Mouse (Mus musculus) lung, embryonic 15.5 days (tissue): Measurements from ENCODE around the gene Hdac9. TPM values are rescaled to one million over a fixed set of nuclear protein-coding genes. Genes with fewer than 3 reads are reported as not detected.

ENCODE experiments used
- ATAC-seq: fragments of 200-750 bp; cut with Nextera tagmentation; 2 replicates; pipeline ENCODE4 v1.8.0; 2017; ENCODE audit warnings: moderate number of reproducible peaks, borderline replicate concordance; ENCODE audit not compliant: low FRiP score, low TSS enrichment; ENCODE audit errors: extremely low read depth
- H3K27ac ChIP-seq: fragments of 300-500 bp; sonication (generic); 2 replicates; pipeline ENCODE4 v1.5.1; 2015; ENCODE audit warnings: moderate library complexity, mild to moderate bottlenecking, inconsistent platforms
- H3K27me3 ChIP-seq: fragments of 300-500 bp; sonication (generic); 2 replicates; pipeline ENCODE4 v1.6.1; 2015; ENCODE audit warnings: inconsistent platforms
- H3K36me3 ChIP-seq: fragments of 300-500 bp; sonication (generic); 2 replicates; pipeline ENCODE4 v1.6.1; 2015; ENCODE audit warnings: inconsistent platforms
- H3K4me1 ChIP-seq: fragments of 300-500 bp; sonication (generic); 2 replicates; pipeline ENCODE4 v1.6.1; 2015; ENCODE audit warnings: inconsistent platforms
- H3K4me2 ChIP-seq: fragments of 300-500 bp; sonication (generic); 2 replicates; pipeline ENCODE4 v1.6.1; 2015; ENCODE audit warnings: inconsistent platforms, mild to moderate bottlenecking, moderate library complexity
- H3K4me3 ChIP-seq: fragments of 300-500 bp; sonication (generic); 2 replicates; pipeline ENCODE4 v1.5.1; 2015; ENCODE audit warnings: mild to moderate bottlenecking, inconsistent platforms
- H3K9ac ChIP-seq: fragments of 300-500 bp; sonication (generic); 2 replicates; pipeline ENCODE4 v1.6.1; 2015; ENCODE audit warnings: inconsistent platforms
- H3K9me3 ChIP-seq: fragments of 300-500 bp; sonication (generic); 2 replicates; pipeline ENCODE4 v1.6.1; 2016; ENCODE audit warnings: inconsistent platforms
- WGBS: fragments of 180-500 bp; shearing (Covaris S2); methylation state at CpG from one replicate; pipeline ENCODE4 v1.1.7; 2015; 5-methylcytosine and 5-hydroxymethylcytosine counted together
- polyA plus RNA-seq: library from polyadenylated mRNA; unstranded; fragments of >200 nt; fragmentation: Nextera tagmentation; extraction: Ambion mirVana; gene quantifications from 2 replicates; pipeline ENCODE4 v1.2.1, GENCODE M21; 2015

The Hdac9 gene
- polyA plus RNA-seq, 1 experiment from 2014 or later, result 7.5 TPM

DNA sequence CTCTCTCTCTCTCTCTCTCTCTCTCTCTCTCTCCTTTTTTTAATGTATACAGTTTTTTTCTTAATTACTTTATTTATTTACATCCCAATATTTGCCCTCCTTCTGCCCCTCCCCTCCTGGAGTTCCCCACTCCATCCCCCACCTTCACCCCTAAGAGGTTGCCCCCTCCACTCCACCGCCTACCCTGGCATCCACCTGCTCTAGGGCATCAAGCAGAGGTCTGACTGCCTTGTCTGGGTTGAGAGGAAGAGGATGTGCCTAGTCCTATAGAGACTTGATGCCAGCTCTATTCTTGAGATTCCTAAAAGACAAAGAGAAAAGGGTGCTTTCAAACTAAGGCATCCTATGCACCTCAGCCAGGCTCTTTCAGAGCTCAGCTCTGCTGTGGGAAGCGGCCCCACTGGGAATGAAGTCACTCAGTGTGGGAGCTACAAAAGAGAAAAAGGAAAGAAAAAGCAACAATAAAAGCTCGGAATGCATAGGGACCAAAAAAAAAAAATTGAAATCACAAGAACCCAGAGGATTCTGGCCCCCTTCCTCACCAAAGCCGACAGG lies 275.1 kb downstream of the Hdac9 start:
- Histone ChIP-seq H3K9me3 (no peaks in the 10 kb centered on the region), H3K4me2 (no peak overlapping the region), H3K27ac (no peak overlapping the region), H3K4me1 (no peaks in the 10 kb centered on the region), H3K4me3 (no peak overlapping the region), H3K27me3 (no peaks in the 10 kb centered on the region), H3K9ac (no peak overlapping the region), H3K36me3 (no peaks in the 10 kb centered on the region)
- ATAC-seq, result no peak
- 78% methylated on average over 4 of the region's 4 CpGs for WGBS

DNA sequence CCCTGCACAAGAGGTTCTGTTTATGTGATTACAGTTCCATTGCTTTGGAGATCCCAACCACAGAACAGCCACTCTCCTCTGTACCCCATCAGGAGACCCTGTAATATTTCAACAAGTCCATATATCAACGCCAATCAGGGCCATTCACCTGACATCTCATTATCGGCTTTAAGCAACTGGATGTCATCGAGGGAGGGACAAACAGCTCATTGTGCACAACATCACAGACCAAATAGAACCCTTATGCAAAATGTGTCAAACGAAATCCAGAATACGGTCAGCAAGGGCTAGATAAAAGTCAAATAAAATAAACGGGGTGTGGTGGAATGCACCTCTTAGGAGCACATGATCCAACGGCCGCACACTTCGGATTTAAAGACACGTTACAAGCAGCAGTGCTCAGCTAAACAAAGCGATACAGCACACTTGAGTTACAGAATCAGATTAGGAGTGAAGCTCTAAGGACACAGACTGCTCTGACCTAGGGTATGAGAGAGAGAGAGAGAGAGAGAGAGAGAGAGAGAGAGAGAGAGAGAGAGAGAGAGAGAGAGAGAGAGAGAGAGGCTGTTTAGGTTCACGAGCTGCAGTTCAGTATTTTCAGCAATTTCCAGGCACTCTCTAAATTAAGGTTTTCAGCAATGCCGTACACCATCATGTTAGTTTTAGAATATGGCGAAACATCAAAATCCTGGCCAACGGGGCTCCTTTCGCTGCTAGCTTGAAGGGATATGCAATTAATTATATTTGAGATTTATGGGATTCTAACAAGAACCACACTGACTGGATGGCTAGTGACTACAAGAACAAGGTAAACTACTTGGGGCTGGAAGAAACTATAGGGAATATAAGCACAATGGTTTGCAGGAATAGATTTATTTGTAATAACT lies 279.4 kb downstream of the Hdac9 start:
- no peaks in the 10 kb centered on the region for H3K4me1 ChIP-seq
- no peaks in the 10 kb centered on the region for H3K36me3 ChIP-seq
- WGBS, result 37% methylated on average over 16 of the region's 16 CpGs
- H3K9ac ChIP-seq, result no peak overlapping the region
- no peak for ATAC-seq
- no peak overlapping the region for H3K4me3 ChIP-seq
- H3K4me2 ChIP-seq, result no peak overlapping the region
- no peaks in the 10 kb centered on the region for H3K9me3 ChIP-seq
- no peaks in the 10 kb centered on the region for H3K27me3 ChIP-seq
- H3K27ac ChIP-seq, result no peak overlapping the region

- WGBS, result 72% methylated on average over 5 of the region's 5 CpGs
These were observed 297.8 kb downstream of the Hdac9 start for GRCm38 (mm10) chr12:34619101-34619500.

GRCm38 (mm10) chr12:34618321-34618720 lies 298.6 kb downstream of the Hdac9 start:
- no peaks in the 10 kb centered on the region for H3K4me1 ChIP-seq
- H3K4me3 ChIP-seq, result no peak overlapping the region
- H3K36me3 ChIP-seq, result no peaks in the 10 kb centered on the region
- WGBS, result 59% methylated on average over 3 of the region's 3 CpGs
- H3K9me3 ChIP-seq, result no peaks in the 10 kb centered on the region
- no peak overlapping the region for H3K9ac ChIP-seq
- H3K4me2 ChIP-seq, result no peak overlapping the region
- no peaks in the 10 kb centered on the region for H3K27me3 ChIP-seq
- ATAC-seq, result no peak
- H3K27ac ChIP-seq, result no peak overlapping the region

More at GRCm38 (mm10) chr12:34619101-34619500, 297.8 kb downstream of the Hdac9 start:
- Histone ChIP-seq H3K4me3 (no peak overlapping the region), H3K27ac (no peak overlapping the region), H3K9ac (no peak overlapping the region), H3K4me1 (no peaks in the 10 kb centered on the region), H3K4me2 (no peak overlapping the region), H3K36me3 (no peaks in the 10 kb centered on the region), H3K27me3 (no peaks in the 10 kb centered on the region), H3K9me3 (no peaks in the 10 kb centered on the region)
- ATAC-seq, result no peak

DNA sequence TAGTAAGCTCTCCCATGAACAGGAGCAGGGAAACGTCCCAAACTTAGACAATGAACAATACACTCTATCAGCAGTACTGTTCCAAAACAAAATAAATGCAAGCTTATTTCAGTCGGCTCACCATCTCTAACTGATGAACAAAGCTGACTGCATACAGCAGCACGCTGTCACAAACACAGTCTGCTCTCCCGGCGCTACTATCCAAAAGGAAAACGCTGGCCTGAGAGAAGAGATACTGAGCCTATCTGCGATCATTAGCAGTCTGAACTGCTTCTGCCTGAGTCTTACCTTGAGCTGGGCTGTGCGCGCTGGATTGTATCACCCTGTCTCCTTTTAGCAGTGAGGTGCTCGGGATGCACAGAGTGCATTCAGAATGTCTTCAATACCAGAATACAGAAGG lies 299.1 kb downstream of the Hdac9 start:
- H3K9me3 ChIP-seq, result no peaks in the 10 kb centered on the region
- H3K36me3 ChIP-seq, result no peaks in the 10 kb centered on the region
- H3K4me2 ChIP-seq, result no peak overlapping the region
- ATAC-seq, result no peak
- no peak overlapping the region for H3K27ac ChIP-seq
- H3K4me3 ChIP-seq, result no peak overlapping the region
- H3K9ac ChIP-seq, result no peak overlapping the region
- H3K4me1 ChIP-seq, result no peaks in the 10 kb centered on the region
- H3K27me3 ChIP-seq, result no peaks in the 10 kb centered on the region
- 70% methylated on average over 10 of the region's 10 CpGs for WGBS

DNA sequence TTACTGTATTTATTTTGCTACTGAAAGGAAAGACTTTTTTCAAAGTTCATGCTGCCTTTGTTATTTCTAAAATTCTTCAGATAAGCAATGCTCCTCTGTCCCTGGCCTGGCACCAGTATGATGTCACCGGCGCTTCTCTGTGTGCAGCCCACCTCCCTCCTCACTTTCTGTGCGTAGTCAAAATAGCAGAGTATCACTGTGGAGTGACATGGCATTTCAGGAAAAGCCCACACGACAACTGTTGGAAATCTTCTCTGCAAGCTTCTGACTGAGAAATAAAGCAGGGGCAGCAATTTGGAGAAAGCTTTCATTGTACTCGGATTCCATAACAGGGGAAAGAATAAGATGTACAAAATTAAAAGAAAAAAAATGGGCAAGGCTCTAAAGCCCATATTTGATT lies 302.1 kb downstream of the Hdac9 start:
- Histone ChIP-seq H3K27me3 (no peaks in the 10 kb centered on the region), H3K4me3 (no peak overlapping the region), H3K4me1 (no peaks in the 10 kb centered on the region), H3K4me2 (no peak overlapping the region), H3K9me3 (no peaks in the 10 kb centered on the region), H3K9ac (no peak overlapping the region), H3K36me3 (no peaks in the 10 kb centered on the region), H3K27ac (no peak overlapping the region)
- WGBS, result 65% methylated on average over 5 of the region's 5 CpGs
- no peak for ATAC-seq

- no peaks in the 10 kb centered on the region for H3K27me3 ChIP-seq
- WGBS, result 87% methylated on average over 3 of the region's 3 CpGs
- H3K4me1 ChIP-seq, result no peaks in the 10 kb centered on the region
- H3K36me3 ChIP-seq, result no peaks in the 10 kb centered on the region
- no peak overlapping the region for H3K9ac ChIP-seq
- no peaks in the 10 kb centered on the region for H3K9me3 ChIP-seq
- ATAC-seq, result no peak
- no peak overlapping the region for H3K4me2 ChIP-seq
- no peak overlapping the region for H3K27ac ChIP-seq
- H3K4me3 ChIP-seq, result no peak overlapping the region
These were observed 304.4 kb downstream of the Hdac9 start for GRCm38 (mm10) chr12:34612511-34612910.

DNA sequence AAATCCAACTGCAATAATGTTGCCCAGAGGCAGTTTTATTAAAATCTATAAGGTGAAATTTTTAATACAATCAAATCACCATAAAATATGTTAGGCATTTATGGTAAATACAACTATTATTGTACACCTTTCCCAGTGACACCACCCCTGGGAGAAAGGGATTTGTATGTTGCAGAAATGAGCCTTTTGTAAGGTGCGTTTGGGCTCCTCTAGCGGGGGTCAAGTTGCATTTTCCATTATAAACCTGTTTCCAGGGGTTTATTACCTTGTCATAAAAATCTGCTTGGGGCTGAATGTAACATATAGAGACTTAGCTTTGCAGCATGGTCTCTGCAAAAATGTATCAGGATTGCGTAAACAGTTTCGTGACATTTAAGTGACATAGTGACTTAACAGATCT lies 312.4 kb downstream of the Hdac9 start:
- H3K9ac ChIP-seq, result no peak overlapping the region
- no peak overlapping the region for H3K4me3 ChIP-seq
- ATAC-seq, result no peak
- no peak overlapping the region for H3K27ac ChIP-seq
- no peaks in the 10 kb centered on the region for H3K9me3 ChIP-seq
- H3K4me1 ChIP-seq, result no peaks in the 10 kb centered on the region
- 88% methylated on average over 4 of the region's 4 CpGs for WGBS
- no peaks in the 10 kb centered on the region for H3K36me3 ChIP-seq
- H3K4me2 ChIP-seq, result no peak overlapping the region
- H3K27me3 ChIP-seq, result no peaks in the 10 kb centered on the region

DNA sequence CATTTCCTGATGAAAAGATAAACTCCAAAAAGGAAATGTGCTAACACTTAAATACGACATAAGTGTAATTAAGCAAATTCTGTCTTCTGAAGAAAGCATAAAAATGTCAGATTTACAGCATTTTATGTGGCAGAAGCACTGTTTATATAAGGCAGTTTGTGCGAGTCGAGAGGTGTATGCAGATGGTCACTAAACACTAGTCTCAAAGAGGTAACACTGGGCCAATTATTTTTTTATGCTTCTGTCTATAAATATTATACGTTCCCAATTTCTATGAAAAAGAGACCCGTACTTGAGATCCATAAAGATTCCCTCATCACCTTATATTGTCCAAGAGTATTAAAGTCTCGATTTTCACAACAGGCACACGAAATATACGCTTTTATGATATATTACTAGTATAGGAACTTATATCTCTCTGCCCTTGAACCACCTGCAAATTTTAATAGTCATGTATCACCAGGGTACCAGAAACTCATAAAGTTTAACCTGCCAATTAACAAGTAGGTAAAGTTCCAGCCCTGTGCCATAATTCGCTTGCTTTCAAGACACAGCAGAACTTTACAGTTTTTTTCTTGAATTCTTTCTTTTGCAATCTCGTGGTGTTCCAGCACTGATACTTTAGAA lies 322.6 kb downstream of the Hdac9 start:
- WGBS, result 72% methylated on average over 10 of the region's 10 CpGs
- Histone ChIP-seq H3K9me3 (no peaks in the 10 kb centered on the region), H3K27ac (no peak overlapping the region), H3K4me3 (no peak overlapping the region), H3K4me1 (no peaks in the 10 kb centered on the region), H3K36me3 (no peaks in the 10 kb centered on the region), H3K9ac (no peak overlapping the region), H3K4me2 (no peak overlapping the region), H3K27me3 (no peaks in the 10 kb centered on the region)
- ATAC-seq, result no peak

DNA sequence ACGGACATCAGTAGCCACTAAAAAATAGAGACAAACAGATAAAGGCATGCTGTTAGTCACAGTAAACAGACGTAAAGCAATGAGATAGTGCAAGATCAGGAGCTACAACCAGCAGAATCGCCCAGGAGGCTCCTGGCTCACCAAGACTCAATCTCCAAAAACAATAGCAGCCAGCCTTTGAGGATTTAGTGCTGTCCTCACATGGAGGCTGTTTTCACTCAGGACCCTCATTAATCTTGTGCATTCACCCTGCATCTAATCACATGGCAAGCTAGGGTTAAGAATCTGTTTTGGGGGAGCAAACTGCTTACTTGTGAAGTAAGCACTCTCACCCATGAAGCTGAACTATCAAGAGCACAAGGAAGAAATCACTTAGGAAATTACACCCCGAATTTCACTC lies 329.7 kb downstream of the Hdac9 start:
- Histone ChIP-seq H3K4me3 (no peak overlapping the region), H3K9ac (no peak overlapping the region), H3K4me2 (no peak overlapping the region), H3K27me3 (no peaks in the 10 kb centered on the region), H3K36me3 (no peaks in the 10 kb centered on the region), H3K4me1 (no peaks in the 10 kb centered on the region), H3K27ac (no peak overlapping the region), H3K9me3 (no peaks in the 10 kb centered on the region)
- WGBS, result 33% methylated on average over 4 of the region's 4 CpGs
- ATAC-seq, result no peak

GRCm38 (mm10) chr12:34582522-34582921 lies 334.4 kb downstream of the Hdac9 start:
- WGBS, result 81% methylated on average over 4 of the region's 4 CpGs

DNA sequence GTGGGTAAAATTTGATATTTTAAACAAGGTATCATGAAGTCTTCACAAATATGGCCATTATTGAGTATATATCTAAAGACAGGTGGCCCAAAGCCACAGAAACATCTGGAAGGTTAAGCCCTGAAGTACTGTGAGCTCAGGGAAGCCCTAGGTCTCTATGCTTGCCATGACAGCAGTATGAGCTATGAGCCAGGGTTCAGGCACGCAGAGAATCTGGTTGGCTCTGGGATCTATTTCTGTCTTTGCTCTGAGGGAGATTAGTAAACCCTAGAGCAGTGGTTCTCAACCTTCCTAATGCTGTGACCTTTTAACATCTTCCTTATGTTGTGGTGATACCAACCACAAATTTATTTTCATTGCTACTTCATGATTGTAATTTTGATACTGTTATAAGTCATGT lies 337.7 kb downstream of the Hdac9 start:
- no peak overlapping the region for H3K27ac ChIP-seq
- no peaks in the 10 kb centered on the region for H3K36me3 ChIP-seq
- no peak for ATAC-seq
- WGBS, result 63% methylated on average over 1 of the region's 1 CpGs
- H3K9me3 ChIP-seq, result no peaks in the 10 kb centered on the region
- no peaks in the 10 kb centered on the region for H3K4me1 ChIP-seq
- H3K27me3 ChIP-seq, result no peaks in the 10 kb centered on the region
- H3K9ac ChIP-seq, result no peak overlapping the region
- no peak overlapping the region for H3K4me3 ChIP-seq
- no peak overlapping the region for H3K4me2 ChIP-seq

More at GRCm38 (mm10) chr12:34582522-34582921, 334.4 kb downstream of the Hdac9 start:
- Histone ChIP-seq H3K9me3 (no peaks in the 10 kb centered on the region), H3K4me2 (no peak overlapping the region), H3K36me3 (no peaks in the 10 kb centered on the region), H3K27me3 (no peaks in the 10 kb centered on the region), H3K4me1 (no peaks in the 10 kb centered on the region), H3K9ac (no peak overlapping the region), H3K4me3 (no peak overlapping the region), H3K27ac (no peak overlapping the region)
- no peak for ATAC-seq
